Mouse (Mus musculus) lung, adult 2 months (tissue): ENCODE measurements around the gene Cmtm5. TPM values are rescaled to one million over a fixed set of nuclear protein-coding genes. Genes with fewer than 3 reads are reported as not detected.

ENCODE experiments used
- polyA plus RNA-seq: library from polyadenylated mRNA; depleted of rRNA; stranded (reverse); fragments of >200 nt; gene quantifications from 2 replicates; pipeline ENCODE4 v1.2.3, GENCODE M21; 2012; rRNA removed

The Cmtm5 gene
- polyA plus RNA-seq, 1 experiment = 2.2 TPM

Other genes starting within 250 kb of the Cmtm5 start
- gene Acin1, start 249.3 kb upstream of the Cmtm5 start, polyA plus RNA-seq = 100 and 121 TPM in 2 replicates
- 0.43 and 0.56 TPM in 2 replicates for gene Gm29776, start 237.4 kb upstream of the Cmtm5 start, polyA plus RNA-seq
- 0.57 and 1.1 TPM in 2 replicates for gene Cebpe, start 224.1 kb upstream of the Cmtm5 start, polyA plus RNA-seq
- gene Slc7a8, start 154.3 kb upstream of the Cmtm5 start, polyA plus RNA-seq = 2.9 and 4.0 TPM in 2 replicates
- gene Rnf212b, start 122.1 kb upstream of the Cmtm5 start, polyA plus RNA-seq = not detected in 2 replicates
- 3.3 and 5.3 TPM in 2 replicates for gene Homez, start 65.3 kb upstream of the Cmtm5 start, polyA plus RNA-seq
- gene Ppp1r3e, start 58.7 kb upstream of the Cmtm5 start, polyA plus RNA-seq = 17.8 and 24.4 TPM in 2 replicates
- gene Bcl2l2, start 52.9 kb upstream of the Cmtm5 start, polyA plus RNA-seq = 69.3 and 70.1 TPM in 2 replicates
- gene Gm20521, start 52.8 kb upstream of the Cmtm5 start, polyA plus RNA-seq = 6.8 TPM in 1 of 2 replicates, not detected in the other
- 77.5 and 112 TPM in 2 replicates for gene Pabpn1, start 43.8 kb upstream of the Cmtm5 start, polyA plus RNA-seq
- gene Slc22a17, start 23.1 kb upstream of the Cmtm5 start, polyA plus RNA-seq = 61.8 and 63.8 TPM in 2 replicates
- gene Efs, start 10.1 kb upstream of the Cmtm5 start, polyA plus RNA-seq = 11.8 and 16.3 TPM in 2 replicates
- gene Il25, start 3.6 kb upstream of the Cmtm5 start, polyA plus RNA-seq = not detected in 2 replicates
- 82.5 and 128 TPM in 2 replicates for gene Myh6, start 30.7 kb downstream of the Cmtm5 start, polyA plus RNA-seq
- gene Gm17428, start 40.7 kb downstream of the Cmtm5 start, polyA plus RNA-seq = not detected in 2 replicates
- gene Myh7, start 58.4 kb downstream of the Cmtm5 start, polyA plus RNA-seq = 8.0 and 13.3 TPM in 2 replicates
- 12.7 and 17.0 TPM in 2 replicates for gene Ngdn, start 79.2 kb downstream of the Cmtm5 start, polyA plus RNA-seq
- 1.7 and 2.3 TPM in 2 replicates for gene Zfhx2, start 156.1 kb downstream of the Cmtm5 start, polyA plus RNA-seq
- 5.2 and 9.2 TPM in 2 replicates for gene Thtpa, start 158.5 kb downstream of the Cmtm5 start, polyA plus RNA-seq
- gene Ap1g2, start 170.3 kb downstream of the Cmtm5 start, polyA plus RNA-seq = 23.8 and 30.8 TPM in 2 replicates
- 0.32 and 0.43 TPM in 2 replicates for gene Jph4, start 180.7 kb downstream of the Cmtm5 start, polyA plus RNA-seq